Mouse (Mus musculus): ENCODE results near the gene Nrp2. TPM values are rescaled to one million over a fixed set of nuclear protein-coding genes. Genes with fewer than 3 reads are reported as not detected.

Nrp2 gene
- polyA plus RNA-seq, 1 experiment from 2014 or later, result 43.8 TPM

- under 1% methylated on average over 35 of the region's 35 CpGs for WGBS
- Histone ChIP-seq H3K27ac (peak overlapping the region; percentile 89), H3K9ac (peak overlapping the region; percentile 82), H3K4me3 (peak overlapping the region; percentile 61), H3K4me1 (peaks cover 49% of the 10 kb centered on the region), H3K36me3 (no peaks in the 10 kb centered on the region), H3K27me3 (peaks cover 41% of the 10 kb centered on the region), H3K9me3 (replicated peaks) (no peaks in the 10 kb centered on the region), H3K4me2 (replicated peaks) (peak overlapping the region; percentile 95)
- no peak for ATAC-seq (ENCODE audit: low FRiP score)
These were observed 4.2 kb downstream of the Nrp2 start for GRCm38 (mm10) chr1:62707101-62707912.

GRCm38 (mm10) chr1:62707913-62708860, 5.1 kb downstream of the Nrp2 start:
- 8% methylated on average over 17 of the region's 17 CpGs for WGBS
- Histone ChIP-seq H3K27me3 (peaks cover 41% of the 10 kb centered on the region), H3K36me3 (no peaks in the 10 kb centered on the region), H3K4me2 (replicated peaks) (peak overlapping the region; percentile 95), H3K4me3 (peak overlapping the region; percentile 61), H3K9me3 (replicated peaks) (no peaks in the 10 kb centered on the region), H3K27ac (no peak overlapping the region), H3K4me1 (peaks cover 49% of the 10 kb centered on the region), H3K9ac (peak overlapping the region; percentile 82)
- no peak for ATAC-seq (ENCODE audit: low FRiP score)

- H3K27ac ChIP-seq, result no peak overlapping the region
- H3K4me1 ChIP-seq, result peaks cover 47% of the 10 kb centered on the region
- no peak overlapping the region; the same call in 1 of the 2 replicates for H3K4me3 ChIP-seq
- no peak overlapping the region for H3K9ac ChIP-seq
- H3K9me3 ChIP-seq (replicated peaks), result no peaks in the 10 kb centered on the region
- peaks cover 37% of the 10 kb centered on the region for H3K27me3 ChIP-seq
- no peak for ATAC-seq (ENCODE audit: low FRiP score)
- H3K4me2 ChIP-seq (replicated peaks), result peak overlapping the region; percentile 95; the same call in 1 of the 2 replicates
- 42% methylated on average over 5 of the region's 5 CpGs for WGBS
- no peaks in the 10 kb centered on the region for H3K36me3 ChIP-seq
These were observed 6.8 kb downstream of the Nrp2 start for GRCm38 (mm10) chr1:62709770-62710335.

- 84% methylated on average over 17 of the region's 17 CpGs for WGBS
- Histone ChIP-seq H3K27ac (no peak overlapping the region), H3K27me3 (peaks cover 18% of the 10 kb centered on the region), H3K4me1 (peaks cover 46% of the 10 kb centered on the region), H3K9me3 (replicated peaks) (no peaks in the 10 kb centered on the region), H3K9ac (no peak overlapping the region), H3K4me2 (replicated peaks) (no peak overlapping the region), H3K4me3 (no peak overlapping the region), H3K36me3 (no peaks in the 10 kb centered on the region)
- ATAC-seq (ENCODE audit: low FRiP score), result no peak
These were observed 10.1 kb downstream of the Nrp2 start for GRCm38 (mm10) chr1:62713021-62713676.

- H3K36me3 ChIP-seq, result no peaks in the 10 kb centered on the region
- no peak overlapping the region for H3K27ac ChIP-seq
- H3K4me2 ChIP-seq (replicated peaks), result no peak overlapping the region
- no peak overlapping the region for H3K9ac ChIP-seq
- H3K4me3 ChIP-seq, result no peak overlapping the region
- no peaks in the 10 kb centered on the region for H3K9me3 ChIP-seq (replicated peaks)
- peaks cover 37% of the 10 kb centered on the region for H3K4me1 ChIP-seq
- peaks cover 6% of the 10 kb centered on the region; the same call in 1 of the 2 replicates for H3K27me3 ChIP-seq
- ATAC-seq (ENCODE audit: low FRiP score), result no peak
- WGBS, result 94% methylated on average over 1 of the region's 1 CpGs
These were observed 11.9 kb downstream of the Nrp2 start for GRCm38 (mm10) chr1:62715004-62715403.

GRCm38 (mm10) chr1:62715692-62716091, 12.6 kb downstream of the Nrp2 start:
- H3K4me1 ChIP-seq, result peaks cover 31% of the 10 kb centered on the region
- no peaks in the 10 kb centered on the region for H3K9me3 ChIP-seq (replicated peaks)
- ATAC-seq (ENCODE audit: low FRiP score), result no peak
- no peak overlapping the region for H3K9ac ChIP-seq
- no peaks in the 10 kb centered on the region for H3K27me3 ChIP-seq
- no peaks in the 10 kb centered on the region for H3K36me3 ChIP-seq
- WGBS, result 53% methylated on average over 4 of the region's 4 CpGs
- H3K4me3 ChIP-seq, result no peak overlapping the region
- H3K4me2 ChIP-seq (replicated peaks), result no peak overlapping the region
- 0 out of 2 replicates have a peak overlapping the region, but pooled peaks have one; percentile 13 for H3K27ac ChIP-seq

- Histone ChIP-seq H3K9ac (no peak overlapping the region), H3K27me3 (no peaks in the 10 kb centered on the region), H3K4me2 (replicated peaks) (peak overlapping the region; percentile 33), H3K4me1 (peaks cover 34% of the 10 kb centered on the region), H3K4me3 (no peak overlapping the region), H3K9me3 (replicated peaks) (no peaks in the 10 kb centered on the region), H3K27ac (peak overlapping the region; percentile 64; the same call in 1 of the 2 replicates), H3K36me3 (0 out of 2 replicates have a peak, but pooled peaks cover 3% of the 10 kb centered on the region)
- peak; percentile 68 for ATAC-seq (ENCODE audit: low FRiP score)
- 23% methylated on average over 10 of the region's 10 CpGs for WGBS
These were observed 13.9 kb downstream of the Nrp2 start for GRCm38 (mm10) chr1:62716836-62717478.

GRCm38 (mm10) chr1:62717552-62718236, 14.6 kb downstream of the Nrp2 start:
- Histone ChIP-seq H3K36me3 (peaks cover 7% of the 10 kb centered on the region; the same call in 1 of the 2 replicates), H3K27ac (no peak overlapping the region), H3K4me2 (replicated peaks) (peak overlapping the region; percentile 33; the same call in 1 of the 2 replicates), H3K9ac (no peak overlapping the region), H3K4me1 (peaks cover 31% of the 10 kb centered on the region), H3K27me3 (no peaks in the 10 kb centered on the region), H3K9me3 (replicated peaks) (no peaks in the 10 kb centered on the region), H3K4me3 (no peak overlapping the region)
- 37% methylated on average over 13 of the region's 13 CpGs for WGBS
- ATAC-seq (ENCODE audit: low FRiP score), result peak; percentile 52; the same call in 1 of the 2 replicates

- Histone ChIP-seq H3K9me3 (replicated peaks) (no peaks in the 10 kb centered on the region), H3K27ac (no peak overlapping the region), H3K4me3 (no peak overlapping the region), H3K9ac (0 out of 2 replicates have a peak overlapping the region, but pooled peaks have one; percentile 43), H3K36me3 (peaks cover 7% of the 10 kb centered on the region; the same call in 1 of the 2 replicates), H3K4me1 (peaks cover 31% of the 10 kb centered on the region), H3K4me2 (replicated peaks) (no peak overlapping the region), H3K27me3 (no peaks in the 10 kb centered on the region)
- 49% methylated on average over 5 of the region's 5 CpGs for WGBS
- no peak for ATAC-seq (ENCODE audit: low FRiP score)
These were observed 15.1 kb downstream of the Nrp2 start for GRCm38 (mm10) chr1:62718237-62718571.

GRCm38 (mm10) chr1:62718750-62719149, 15.7 kb downstream of the Nrp2 start:
- ATAC-seq (ENCODE audit: low FRiP score), result no peak
- no peak overlapping the region for H3K27ac ChIP-seq
- no peaks in the 10 kb centered on the region for H3K9me3 ChIP-seq (replicated peaks)
- 0 out of 2 replicates have a peak overlapping the region, but pooled peaks have one; percentile 43 for H3K9ac ChIP-seq
- WGBS, result 83% methylated on average over 8 of the region's 8 CpGs
- no peak overlapping the region for H3K4me2 ChIP-seq (replicated peaks)
- H3K27me3 ChIP-seq, result no peaks in the 10 kb centered on the region
- H3K4me3 ChIP-seq, result no peak overlapping the region
- peaks cover 10% of the 10 kb centered on the region; the same call in 1 of the 2 replicates for H3K36me3 ChIP-seq
- peaks cover 31% of the 10 kb centered on the region for H3K4me1 ChIP-seq

- no peak overlapping the region for H3K4me2 ChIP-seq (replicated peaks)
- WGBS, result 82% methylated on average over 6 of the region's 6 CpGs
- no peak overlapping the region for H3K4me3 ChIP-seq
- H3K9ac ChIP-seq, result no peak overlapping the region
- no peaks in the 10 kb centered on the region for H3K27me3 ChIP-seq
- no peaks in the 10 kb centered on the region for H3K9me3 ChIP-seq (replicated peaks)
- no peak overlapping the region for H3K27ac ChIP-seq
- H3K4me1 ChIP-seq, result peaks cover 31% of the 10 kb centered on the region
- peaks cover 11% of the 10 kb centered on the region; the same call in 1 of the 2 replicates for H3K36me3 ChIP-seq
- ATAC-seq (ENCODE audit: low FRiP score), result no peak
These were observed 16.7 kb downstream of the Nrp2 start for GRCm38 (mm10) chr1:62719770-62720169.
